ENCODE assay signal across 9 mouse cellular contexts in genomic region chr14:54475941-54476844, GRCm38 (mm10). TPM values are rescaled to one million over a fixed set of nuclear protein-coding genes. Genes with fewer than 3 reads are reported as not detected.
DNase-seq lines count a peak whose midpoint lies in the region; ATAC-seq lines count a peak whose summit lies in the region.
"Had no signal": no experiment of that assay in that cellular context is flagged by ENCODE, and none has a peak within 500 bp of the region (broad histone marks: within the 10 kb centered on the region; RNA-seq: fewer than 3 reads in every experiment).

TSS of gene Rem2 (plus strand) at chr14:54476100.

- H3K4me3 ChIP-seq in liver, embryonic 13.5 days (replicated peaks): peak within 1 kb of the TSS; percentile 37
- peak within 1 kb of the TSS; percentile 65 for H3K4me3 ChIP-seq in neural tube, embryonic 15.5 days (replicated peaks)

- no peak within 1 kb of the TSS for H3K27ac ChIP-seq in liver, embryonic 13.5 days
- H3K27ac ChIP-seq in neural tube, embryonic 15.5 days (replicated peaks): peak within 1 kb of the TSS; percentile 78

- peak; percentile 53 for ATAC-seq in granulocyte monocyte progenitor cell, adult 5-6 weeks (replicated peaks; ENCODE audit: poor library complexity, severe bottlenecking)
- no peak; the same call in 1 of the 2 replicates for ATAC-seq in liver, embryonic 13.5 days (ENCODE audit: low read depth)
- peak; percentile 91 for ATAC-seq in neural tube, embryonic 15.5 days (ENCODE audit: low FRiP score)

- H3K4me1 ChIP-seq in liver, embryonic 13.5 days (replicated peaks): peaks cover 28% of the 10 kb centered on the region
- H3K4me1 ChIP-seq in neural tube, embryonic 15.5 days: peaks cover 51% of the 10 kb centered on the region

- DNase-seq in layer of hippocampus, adult 11-12 months (ENCODE audit: low spot score): peak; percentile 61
- no peak for DNase-seq in layer of hippocampus, adult 9-10 months (ENCODE audit: low spot score)
- peak; percentile 83 to 84 for DNase-seq in cerebellum, postnatal 14 days
- peak; percentile 69 to 76 for DNase-seq in kidney, postnatal 25 days
- DNase-seq in liver, embryonic 13.5 days: no peak
- no peak for DNase-seq in urinary bladder, postnatal 4 days (ENCODE audit: low spot score in 2 of 2)

- peaks cover 69% of the 10 kb centered on the region for H3K27me3 ChIP-seq in liver, embryonic 13.5 days
- H3K27me3 ChIP-seq in neural tube, embryonic 15.5 days (replicated peaks): peaks cover 19% of the 10 kb centered on the region; the same call in 1 of the 2 replicates

- 6% methylated on average over 23 of the region's 23 CpGs for WGBS in liver, embryonic 13.5 days (ENCODE audit: insufficient replicate concordance)
- WGBS in neural tube, embryonic 15.5 days: under 1% methylated on average over 23 of the region's 23 CpGs

- H3K9me3 ChIP-seq in liver, embryonic 13.5 days (replicated peaks): no peaks in the 10 kb centered on the region
- H3K9me3 ChIP-seq in neural tube, embryonic 15.5 days (replicated peaks): no peaks in the 10 kb centered on the region
- H3K9me3 ChIP-seq: G1E had no signal

- no peaks in the 10 kb centered on the region for H3K36me3 ChIP-seq in liver, embryonic 13.5 days
- no peaks in the 10 kb centered on the region for H3K36me3 ChIP-seq in neural tube, embryonic 15.5 days

- H3K4me2 ChIP-seq in liver, embryonic 13.5 days: peak within 1 kb of the TSS; percentile 58
- H3K4me2 ChIP-seq in neural tube, embryonic 15.5 days: peak within 1 kb of the TSS; percentile 70

- 0 out of 2 replicates have a peak within 1 kb of the TSS, but pooled peaks have one; percentile 39 for H3K9ac ChIP-seq in liver, embryonic 13.5 days
- peak within 1 kb of the TSS; percentile 62 for H3K9ac ChIP-seq in neural tube, embryonic 15.5 days (replicated peaks)

RNA-seq across cellular contexts. Expression of gene Rem2, which starts in this region (rescaled TPM):
- not detected in 2 replicates for total RNA-seq in granulocyte monocyte progenitor cell, adult 5-6 weeks (2014; fragmentation: Nextera tagmentation)
- total RNA-seq in granulocyte monocyte progenitor cell, adult 5-6 weeks (2017): not detected in 2 replicates
- 0.06 and 0.12 TPM in 2 replicates for polyA plus RNA-seq in liver, embryonic 13.5 days (2015; fragmentation: Nextera tagmentation; extraction: Ambion mirVana)
- polyA plus RNA-seq in neural tube, embryonic 15.5 days (2015; fragmentation: Nextera tagmentation; extraction: Ambion mirVana): 32.3 and 44.0 TPM in 2 replicates
- total RNA-seq: G1E had no signal

Comparison
In these comparisons a context has a peak if more than half of its experiments do, and no peak if none do; other contexts are left out.
1. RNA of gene Rem2 (polyA plus RNA-seq): 32.3 to 44.0 TPM in neural tube, embryonic 15.5 days; 0.06 to 0.12 TPM in liver, embryonic 13.5 days; every median in the first group is over 10 times any median in the second.
2. DNase-seq: peak in layer of hippocampus, adult 11-12 months (single experiment), cerebellum, postnatal 14 days (2 of 2) and kidney, postnatal 25 days (2 of 2); none in layer of hippocampus, adult 9-10 months (single experiment), liver, embryonic 13.5 days (single experiment) and urinary bladder, postnatal 4 days (0 of 2).
3. Peak in ATAC-seq in granulocyte monocyte progenitor cell, adult 5-6 weeks; RNA of the gene not detected or under 1 TPM.